Mouse (Mus musculus): Measurements from ENCODE around the gene 5730480H06Rik.

The 5730480H06Rik gene

DNA sequence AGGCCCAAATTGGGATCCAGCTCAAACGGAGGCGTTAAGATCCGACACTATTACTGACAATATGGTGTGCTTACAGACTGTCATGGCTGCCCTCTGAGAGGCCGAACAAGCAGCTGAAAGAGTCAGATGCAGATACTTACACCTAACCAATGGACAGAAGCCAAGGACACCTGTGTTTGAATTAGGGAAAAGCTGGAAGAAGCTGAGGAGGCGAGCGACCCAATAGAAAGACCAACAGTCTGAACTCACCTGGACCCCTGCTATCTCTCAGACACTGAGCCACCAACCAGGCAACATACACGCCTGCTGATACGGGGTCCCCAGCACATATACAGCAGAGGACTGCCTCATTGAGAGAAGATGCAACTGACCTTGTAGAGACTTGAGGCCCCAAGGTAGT, at the start of gene 5730480H06Rik:
TSS of gene 5730480H06Rik (plus strand) at position 301 of the 400 bp plus-strand sequence.
- in situ Hi-C loops (cut with MboI): no loop called here

DNA sequence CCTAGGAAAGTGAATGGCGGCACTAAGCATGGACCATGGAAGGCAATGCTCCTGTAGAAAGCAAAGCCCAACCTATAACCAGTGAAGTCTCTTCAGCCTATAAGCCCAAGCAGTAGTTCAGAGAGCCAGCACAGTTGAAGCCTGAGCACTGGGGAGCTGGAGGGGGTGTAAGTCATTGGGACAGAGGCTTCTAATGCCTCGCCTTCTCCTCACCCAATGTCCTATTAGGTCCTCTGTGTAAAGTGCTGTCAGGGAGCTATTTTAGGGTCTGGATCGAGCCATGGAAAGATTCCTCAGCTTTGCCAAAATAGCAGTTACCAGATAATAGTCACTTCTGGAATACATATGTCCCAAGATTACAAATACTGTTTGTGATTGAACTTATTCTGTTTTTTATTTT, 26.6 kb upstream of the 5730480H06Rik start:
- in situ Hi-C loops (cut with MboI): no loop called here

GRCm38 (mm10) chr5:48315057-48315602, 12.6 kb upstream of the 5730480H06Rik start:
- in situ Hi-C loops (cut with MboI): no loop called here

GRCm38 (mm10) chr5:48320597-48320996, 7.2 kb upstream of the 5730480H06Rik start:
- in situ Hi-C loops (cut with MboI): no loop called here

DNA sequence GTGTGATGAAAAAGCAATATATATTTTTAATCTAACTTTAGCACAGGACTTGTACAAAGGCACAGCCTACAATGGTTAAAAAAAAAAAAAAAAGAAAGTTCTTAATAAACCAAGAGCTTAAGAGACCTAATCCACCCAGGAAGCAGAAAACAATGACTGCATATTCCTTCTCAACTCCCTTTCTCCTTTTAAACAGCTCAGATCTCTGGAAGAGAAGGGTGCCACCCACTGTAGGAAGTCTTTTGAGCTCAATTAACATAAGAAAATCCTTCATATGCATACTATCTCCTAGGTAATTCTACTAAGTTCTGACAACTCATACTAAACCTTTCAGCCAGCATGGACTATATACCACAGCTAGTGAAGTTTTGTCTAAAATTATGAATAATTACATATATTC, 1.5 kb upstream of the 5730480H06Rik start:
- in situ Hi-C loops (cut with MboI): no loop called here

GRCm38 (mm10) chr5:48329751-48330150, 2.0 kb downstream of the 5730480H06Rik start:
- in situ Hi-C loops (cut with MboI): no loop called here

DNA sequence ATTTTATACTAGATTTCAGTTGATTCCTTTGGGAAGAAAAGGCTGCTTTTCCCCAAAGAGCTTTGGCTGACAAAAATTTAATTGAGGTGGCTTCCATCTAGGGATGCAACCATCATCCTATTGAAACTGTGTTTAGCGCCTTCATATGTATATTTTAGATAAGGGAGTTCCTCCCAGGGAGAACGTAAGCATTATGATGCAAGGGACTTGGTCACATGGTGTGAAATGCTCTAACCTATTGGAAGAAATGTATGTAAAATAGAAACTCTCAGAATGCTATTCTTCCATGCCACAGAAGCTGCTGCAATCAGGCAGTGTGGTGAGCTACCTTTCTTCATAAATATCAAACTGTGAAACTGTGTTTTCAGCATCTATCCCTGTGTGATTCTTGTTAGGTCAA, 3.1 kb downstream of the 5730480H06Rik start:
- in situ Hi-C loops (cut with MboI): no loop called here

DNA sequence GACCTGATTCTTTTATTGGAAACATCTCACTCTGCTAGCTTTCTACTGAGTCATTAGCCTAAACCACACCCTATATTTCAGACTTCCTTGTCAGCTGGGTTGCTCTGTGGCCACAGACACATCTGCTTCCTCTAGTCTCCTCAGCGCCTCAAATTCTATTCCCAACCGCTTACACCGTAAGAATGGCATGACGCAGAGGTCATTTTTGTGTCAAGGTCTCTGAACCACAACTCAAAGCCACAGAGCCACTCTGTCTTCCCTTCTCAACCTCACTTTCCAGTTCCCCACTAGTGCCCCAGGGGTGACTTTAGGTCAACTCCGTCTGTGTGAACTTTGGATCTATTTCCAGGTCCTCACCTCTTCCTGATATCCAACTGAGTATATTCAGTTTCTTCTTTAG, 3.7 kb downstream of the 5730480H06Rik start:
- in situ Hi-C loops (cut with MboI): no loop called here

DNA sequence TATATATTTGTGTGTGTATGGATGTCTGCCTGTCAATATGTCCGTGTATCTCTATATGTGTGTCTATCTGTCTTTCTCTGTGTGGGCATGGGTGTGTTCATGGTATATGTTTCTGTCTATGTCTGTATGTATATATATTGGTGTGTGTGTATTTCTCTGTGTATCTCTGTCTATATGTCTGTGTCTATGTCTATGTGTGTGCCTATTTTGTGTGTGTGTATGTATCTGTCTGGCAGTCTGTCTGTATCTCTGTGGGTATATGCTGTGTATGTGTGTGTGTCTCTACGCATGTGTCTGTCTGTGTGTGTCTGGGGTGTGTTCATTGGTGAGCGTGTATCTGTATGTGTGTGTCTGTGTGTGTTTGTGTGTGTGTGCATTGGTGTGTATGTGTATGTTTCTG, 5.7 kb downstream of the 5730480H06Rik start:
- in situ Hi-C loops (cut with MboI): no loop called here

GRCm38 (mm10) chr5:48333884-48334513, 6.2 kb downstream of the 5730480H06Rik start:
- in situ Hi-C loops (cut with MboI): no loop called here

DNA sequence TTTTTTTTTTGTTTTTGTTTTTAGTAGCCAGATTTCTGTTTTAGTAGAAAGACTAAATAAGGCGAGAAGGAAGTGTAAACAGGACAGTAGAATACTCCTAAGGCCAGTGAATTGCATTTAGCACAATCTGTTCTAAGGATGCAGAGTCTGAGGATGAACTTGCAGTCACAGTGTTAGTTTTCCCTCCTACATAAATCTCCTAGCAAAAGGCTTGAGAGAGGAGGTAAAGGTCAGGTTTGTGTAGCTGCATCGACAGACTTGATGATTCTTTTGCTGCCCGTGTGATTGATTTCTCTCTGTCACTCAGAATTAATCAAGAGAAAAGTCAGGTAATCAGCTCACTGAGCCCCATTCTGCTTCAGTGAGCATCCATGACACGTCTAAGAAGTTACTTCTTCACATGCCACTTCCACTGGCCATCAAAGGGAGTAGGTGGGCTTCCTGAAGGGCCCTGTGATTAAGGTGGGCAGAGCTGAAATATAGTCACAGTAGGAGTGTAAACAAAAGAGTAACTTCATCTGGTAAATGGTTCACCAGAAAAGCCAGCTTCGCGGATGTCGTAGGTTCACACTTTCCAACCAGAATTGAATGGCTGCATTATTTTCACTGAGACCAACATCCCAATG, 13.2 kb downstream of the 5730480H06Rik start:
- in situ Hi-C loops (cut with MboI): no loop called here

DNA sequence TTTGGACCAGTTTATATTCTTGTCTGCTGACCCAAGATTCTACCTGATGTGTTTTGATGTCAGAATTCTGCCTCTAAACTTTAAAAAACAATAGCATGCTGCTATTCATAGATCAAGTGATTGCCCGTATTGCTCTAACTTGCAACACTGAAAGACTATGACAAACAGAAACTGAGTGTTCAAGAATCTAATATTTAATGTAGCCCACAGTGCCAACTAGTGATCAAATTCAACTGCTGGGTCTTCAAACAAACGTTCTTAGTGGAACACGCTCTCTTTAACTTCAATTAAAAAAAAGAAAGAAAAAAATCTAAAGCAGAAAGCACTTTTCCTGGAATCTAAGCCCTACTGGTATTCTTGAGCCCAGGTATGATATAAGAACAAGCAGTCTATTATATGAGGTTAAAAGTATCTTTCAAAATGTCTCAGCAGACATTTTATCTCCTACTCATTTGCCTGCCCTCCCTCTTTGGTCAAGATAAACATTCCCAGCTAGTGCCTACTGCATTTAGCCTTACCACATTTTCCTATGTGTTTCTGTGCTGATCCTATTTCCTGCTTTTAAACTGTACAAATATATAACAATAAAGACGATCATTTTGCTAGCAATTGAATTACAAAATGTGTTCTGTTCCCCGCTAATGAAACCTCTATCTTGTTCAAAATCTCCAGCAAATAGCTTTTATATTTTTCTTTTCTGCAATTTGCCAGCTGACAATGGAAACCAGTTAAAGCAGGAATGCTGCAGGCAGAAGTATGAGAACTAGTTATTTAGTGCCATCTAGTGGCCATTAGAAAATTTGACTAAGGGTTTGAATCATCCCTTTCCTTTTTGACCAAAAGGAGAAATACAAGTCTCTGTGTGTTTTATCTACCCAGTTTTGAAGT, 17.6 kb downstream of the 5730480H06Rik start:
- in situ Hi-C loops (cut with MboI): no loop called here

DNA sequence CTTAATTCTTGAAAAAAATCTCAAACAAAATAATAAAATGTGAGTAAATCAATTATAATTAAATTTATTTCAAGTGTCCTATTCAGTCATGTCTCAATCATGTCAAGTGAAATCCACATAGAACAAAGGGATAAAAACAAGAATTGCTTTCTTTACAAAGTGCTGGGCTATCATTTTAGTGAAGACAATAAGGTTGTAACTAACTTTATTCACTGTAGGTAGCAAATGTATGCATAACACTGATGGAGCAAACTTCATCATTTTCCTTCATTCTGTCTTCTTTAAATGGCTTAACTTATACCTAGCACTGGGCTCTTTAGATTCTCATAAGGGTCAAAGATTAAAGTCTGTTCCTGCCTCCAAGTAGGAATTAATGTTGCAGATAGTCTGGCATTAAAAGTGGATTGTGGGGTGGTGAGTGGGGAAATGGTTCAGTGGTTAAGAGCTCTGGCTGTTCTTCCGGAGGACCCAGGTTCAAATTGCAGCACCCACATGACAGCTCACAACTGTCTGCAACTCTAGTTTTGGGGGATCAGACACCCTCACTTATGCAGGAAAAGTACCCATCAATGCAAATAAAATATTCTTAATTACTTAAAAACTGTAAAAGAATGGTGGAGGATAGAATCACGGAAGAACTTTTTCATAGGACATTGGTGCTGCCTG, 18.4 kb downstream of the 5730480H06Rik start:
- in situ Hi-C loops (cut with MboI): no loop called here

DNA sequence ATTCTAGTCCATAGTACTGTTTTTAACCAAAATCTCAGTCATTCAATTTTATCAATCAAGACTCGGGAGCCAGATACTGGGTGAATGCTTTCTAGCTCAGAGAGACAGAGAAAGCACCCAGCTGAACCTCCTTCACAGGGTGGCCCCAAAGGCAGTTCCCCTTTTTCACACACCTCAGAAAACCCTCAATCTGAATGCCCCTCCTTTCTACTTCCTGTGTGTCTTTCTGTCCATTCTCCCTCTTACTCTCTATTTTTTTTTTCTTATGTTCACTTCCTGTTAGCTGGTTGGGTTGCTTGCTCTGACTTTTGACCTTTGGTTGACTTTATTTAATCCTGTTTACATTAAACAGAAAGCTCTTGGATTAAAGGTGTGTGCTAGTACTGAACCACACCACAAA, 21.6 kb downstream of the 5730480H06Rik start:
- in situ Hi-C loops (cut with MboI): no loop called here

DNA sequence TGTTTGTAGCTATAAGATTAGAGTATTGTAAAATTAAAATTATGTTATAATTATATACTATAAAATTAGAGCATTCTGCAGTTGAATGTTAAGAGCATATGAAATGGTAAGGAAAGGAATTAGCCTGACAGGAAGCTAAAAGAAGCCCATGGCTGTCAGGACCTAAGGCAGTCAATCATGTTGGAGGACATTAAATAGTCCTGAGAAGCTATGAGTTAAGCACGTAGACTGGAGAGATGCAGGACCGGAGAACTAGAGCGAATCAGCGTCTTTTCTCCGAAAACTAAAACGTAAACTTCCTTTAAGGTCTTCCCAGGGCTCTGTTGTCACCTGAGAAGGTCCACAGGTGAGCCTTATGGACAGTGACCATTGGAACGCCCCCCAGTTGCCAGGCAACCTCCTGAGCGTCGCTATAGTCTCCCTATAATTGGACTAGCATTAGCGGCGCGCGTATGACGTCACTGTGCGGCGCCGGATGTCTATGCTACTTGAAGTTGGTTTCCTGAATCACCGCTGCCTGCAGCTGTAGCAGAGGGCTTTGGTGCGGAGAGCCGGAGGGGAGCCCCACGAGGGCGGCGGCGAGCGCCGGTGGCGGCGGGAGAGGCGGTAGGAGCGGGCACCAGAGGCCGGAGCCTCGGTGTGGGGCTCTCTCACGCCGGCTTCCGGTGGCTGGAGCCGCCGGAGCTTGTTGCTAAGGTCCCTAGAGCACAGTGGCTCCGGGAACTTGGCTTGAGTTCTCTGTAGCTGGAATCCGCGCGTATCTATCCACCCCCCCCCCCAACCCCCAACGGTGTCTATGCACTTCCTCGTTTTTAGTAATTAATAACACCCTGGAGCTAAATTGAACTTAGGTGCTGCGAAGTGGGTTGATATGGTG, 44.4 kb downstream of the 5730480H06Rik start:
- in situ Hi-C loops (cut with MboI): no loop called here

GRCm38 (mm10) chr5:48402497-48402896, 74.7 kb downstream of the 5730480H06Rik start:
- in situ Hi-C loops (cut with MboI): no loop called here

- in situ Hi-C loops (cut with MboI): no loop called here
These were observed 80.5 kb downstream of the 5730480H06Rik start for GRCm38 (mm10) chr5:48408276-48408675.

- in situ Hi-C loops (cut with MboI): no loop called here
These were observed 82.6 kb downstream of the 5730480H06Rik start for GRCm38 (mm10) chr5:48410348-48410747.

GRCm38 (mm10) chr5:48411462-48411861, 83.7 kb downstream of the 5730480H06Rik start:
- in situ Hi-C loops (cut with MboI): no loop called here

DNA sequence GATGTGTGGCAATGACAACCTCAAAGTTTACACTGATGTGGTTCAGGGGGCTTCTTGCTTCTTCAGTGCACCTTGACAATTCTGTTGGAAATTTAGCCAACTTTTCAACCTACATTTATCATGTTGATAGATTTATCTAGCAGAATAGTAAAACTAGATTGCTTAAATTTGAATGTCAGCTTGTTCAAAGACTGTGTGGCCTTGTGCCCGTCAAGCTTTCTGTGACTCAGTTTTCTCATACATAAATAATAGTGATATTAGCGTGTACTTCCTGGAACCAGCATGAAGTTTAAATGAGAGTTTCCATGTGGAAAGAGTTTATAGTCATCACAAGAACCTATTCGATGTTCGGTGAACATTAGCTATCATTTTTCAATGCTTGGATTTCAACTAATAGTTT, 84.5 kb downstream of the 5730480H06Rik start:
- in situ Hi-C loops (cut with MboI): no loop called here

- in situ Hi-C loops (cut with MboI): no loop called here
These were observed 92.0 kb downstream of the 5730480H06Rik start for GRCm38 (mm10) chr5:48419741-48420140.

Data from mature B cell (primary cell).